Mouse (Mus musculus) adrenal gland, postnatal 0 days (tissue): Measurements from ENCODE around the gene Lhfpl3. TPM values are rescaled to one million over a fixed set of nuclear protein-coding genes. Genes with fewer than 3 reads are reported as not detected.

Source experiments
- microRNA-seq: library from miRNA; unstranded; fragments of <30 nt; microRNA quantifications from one replicate; pipeline ENCODE4, GENCODE M21; 2016; ENCODE audit warnings: borderline replicate concordance; ENCODE audit not compliant: insufficient number of aligned reads
- polyA plus RNA-seq: library from polyadenylated mRNA; unstranded; fragments of >200 nt; fragmentation: Nextera tagmentation; extraction: Ambion mirVana; gene quantifications from 2 replicates; pipeline ENCODE4 v1.2.1, GENCODE M21; 2015

The Lhfpl3 gene
- 1.4 and 2.1 TPM in 2 replicates for polyA plus RNA-seq

GRCm38 (mm10) chr5:22745885-22746532 is at the start of gene Lhfpl3:
Gene Lhfpl3 (plus strand): TSS chr5:22746059.

Small RNAs within 50 kb of the gene (microRNA-seq; reads per million reads assigned to microRNA genes)
- gene Gm28022 (not detected), gene Gm44363 (not detected)

Other genes with a start within 250 kb of the Lhfpl3 start
- gene Orc5, start 195.6 kb upstream of the Lhfpl3 start, polyA plus RNA-seq, result 30.3 and 41.9 TPM in 2 replicates